Mouse (Mus musculus): Measurements from ENCODE around the gene Mcur1.

Gene Mcur1

GRCm38 (mm10) chr13:43525363-43526134 is 34.4 kb downstream of the Mcur1 start:
- DNase-seq (ENCODE audit: low spot score) = peak; percentile 61

- DNase-seq (ENCODE audit: low spot score) = no peak
These were observed 35.3 kb downstream of the Mcur1 start for GRCm38 (mm10) chr13:43524491-43525362.

- DNase-seq (ENCODE audit: low spot score) = no peak
These were observed 36.0 kb downstream of the Mcur1 start for GRCm38 (mm10) chr13:43523906-43524480.

GRCm38 (mm10) chr13:43521940-43522339 is 38.1 kb downstream of the Mcur1 start:
- no peak for DNase-seq (ENCODE audit: low spot score)

- no peak for DNase-seq (ENCODE audit: low spot score)
These were observed 40.7 kb downstream of the Mcur1 start for GRCm38 (mm10) chr13:43519251-43519650.

GRCm38 (mm10) chr13:43517371-43517770 is 42.6 kb downstream of the Mcur1 start:
- no peak for DNase-seq (ENCODE audit: low spot score)

- DNase-seq (ENCODE audit: low spot score) = no peak
These were observed 43.1 kb downstream of the Mcur1 start for GRCm38 (mm10) chr13:43516931-43517330.

GRCm38 (mm10) chr13:43516119-43516518 is 43.9 kb downstream of the Mcur1 start:
- DNase-seq (ENCODE audit: low spot score) = no peak

- no peak for DNase-seq (ENCODE audit: low spot score)
These were observed 45.0 kb downstream of the Mcur1 start for GRCm38 (mm10) chr13:43514950-43515358.

- no peak for DNase-seq (ENCODE audit: low spot score)
These were observed 47.3 kb downstream of the Mcur1 start for GRCm38 (mm10) chr13:43512736-43513135.

GRCm38 (mm10) chr13:43505798-43506197 is 54.2 kb downstream of the Mcur1 start:
- no peak for DNase-seq (ENCODE audit: low spot score)

- no peak for DNase-seq (ENCODE audit: low spot score)
These were observed 56.6 kb downstream of the Mcur1 start for GRCm38 (mm10) chr13:43503395-43503850.

GRCm38 (mm10) chr13:43501601-43502000 is 58.4 kb downstream of the Mcur1 start:
- DNase-seq (ENCODE audit: low spot score) = no peak

GRCm38 (mm10) chr13:43500483-43500850 is 59.5 kb downstream of the Mcur1 start:
- no peak for DNase-seq (ENCODE audit: low spot score)

- no peak for DNase-seq (ENCODE audit: low spot score)
These were observed 60.1 kb downstream of the Mcur1 start for GRCm38 (mm10) chr13:43499731-43500482.

- DNase-seq (ENCODE audit: low spot score) = no peak
These were observed 61.1 kb downstream of the Mcur1 start for GRCm38 (mm10) chr13:43498849-43499248.

- no peak for DNase-seq (ENCODE audit: low spot score)
These were observed 62.2 kb downstream of the Mcur1 start for GRCm38 (mm10) chr13:43497769-43498168.

GRCm38 (mm10) chr13:43496660-43497059 is 63.3 kb downstream of the Mcur1 start:
- DNase-seq (ENCODE audit: low spot score) = no peak

- DNase-seq (ENCODE audit: low spot score) = no peak
These were observed 64.3 kb downstream of the Mcur1 start for GRCm38 (mm10) chr13:43495645-43496044.

GRCm38 (mm10) chr13:43493725-43494124 is 66.3 kb downstream of the Mcur1 start:
- no peak for DNase-seq (ENCODE audit: low spot score)

GRCm38 (mm10) chr13:43493058-43493481 is 66.9 kb downstream of the Mcur1 start:
- DNase-seq (ENCODE audit: low spot score) = no peak
